Mouse (Mus musculus): ENCODE data around the gene Gm20604. TPM values are rescaled to one million over a fixed set of nuclear protein-coding genes. Genes with fewer than 3 reads are reported as not detected.

Gene Gm20604
- total RNA-seq, 2 experiments from 2014 or later: 17.8 to 18.0 TPM

Other genes with a start within 250 kb of the Gm20604 start
- gene Chga, start 203.7 kb downstream of the Gm20604 start, total RNA-seq (2021): 100 to 1,000 TPM; 150 to 152 TPM
- 10 to 100 TPM; 49.4 to 52.8 TPM for gene Itpk1, start 53.7 kb downstream of the Gm20604 start, total RNA-seq (2021)
- 10 to 100 TPM; 30.8 to 30.9 TPM for gene Moap1, start 15.0 kb downstream of the Gm20604 start, total RNA-seq (2021)
- 1 to 10 TPM; 4.7 TPM for gene Tmem251, start 14.9 kb downstream of the Gm20604 start, total RNA-seq (2021)
- not detected for gene Gm28051, start 907 bp downstream of the Gm20604 start, total RNA-seq (2021)
- gene Gon7, start 869 bp downstream of the Gm20604 start, total RNA-seq (2021): 10 to 100 TPM; 12.4 to 12.6 TPM
- 10 to 100 TPM; 32.4 to 33.1 TPM for gene Ubr7, start 705 bp downstream of the Gm20604 start, total RNA-seq (2021)
- 10 to 100 TPM; 21.3 to 21.8 TPM for gene Btbd7, start 119.8 kb upstream of the Gm20604 start, total RNA-seq (2021)
- not detected for gene Cox8c, start 140.6 kb upstream of the Gm20604 start, total RNA-seq (2021)
- 10 to 100 TPM; 38.9 to 41.0 TPM for gene Unc79, start 190.2 kb upstream of the Gm20604 start, total RNA-seq (2021)